Mouse (Mus musculus) cerebellum, adult 2 months (tissue): ENCODE results near the gene Epb41l5.

ENCODE experiments used
- CTCF ChIP-seq: fragments of 200-500 bp; IDR thresholded peaks from 2 replicates; pipeline ENCODE4 v1.5.1; 2011; ENCODE audit warnings: low read depth, mild to moderate bottlenecking, control low read depth, low read length, moderate library complexity, borderline replicate concordance; ENCODE audit not compliant: insufficient read depth
- POLR2A ChIP-seq: fragments of 200-500 bp; IDR thresholded peaks from 2 replicates; pipeline ENCODE4 v1.6.1; 2011; ENCODE audit warnings: low read length, control low read depth, borderline replicate concordance; ENCODE audit not compliant: insufficient read depth

- no peak for TF ChIP-seq POLR2A
- no peak for TF ChIP-seq CTCF
These were observed 24.4 kb downstream of the Epb41l5 start for GRCm38 (mm10) chr1:119624444-119624843.
